Mouse (Mus musculus) erythroblast, embryonic 14.5 days (primary cell): ENCODE results near the gene Kdm7a. TPM values are rescaled to one million over a fixed set of nuclear protein-coding genes. Genes with fewer than 3 reads are reported as not detected.

ENCODE experiments used
- H3K27me3 ChIP-seq: 2 replicates; pipeline ENCODE4 v1.6.1; 2012; ENCODE audit warnings: inconsistent platforms; ENCODE audit not compliant: control insufficient read depth
- H3K36me3 ChIP-seq: 2 replicates; pipeline ENCODE4 v1.6.1; 2012; ENCODE audit warnings: mild to moderate bottlenecking, inconsistent platforms; ENCODE audit not compliant: control insufficient read depth
- H3K4me1 ChIP-seq: 2 replicates; pipeline ENCODE4 v1.6.1; 2012; ENCODE audit warnings: inconsistent platforms; ENCODE audit not compliant: control insufficient read depth
- H3K4me3 ChIP-seq: replicated peaks from 2 replicates; pipeline ENCODE3; 2012; ENCODE audit warnings: moderate library complexity, mild to moderate bottlenecking, inconsistent platforms
- H3K9me3 ChIP-seq: 2 replicates; pipeline ENCODE4 v1.6.1; 2012; ENCODE audit warnings: low read length, inconsistent platforms, mixed read lengths; ENCODE audit not compliant: control insufficient read depth
- GATA1 ChIP-seq: IDR thresholded peaks from 2 replicates; pipeline ENCODE4 v1.6.1; 2012; ENCODE audit warnings: low read length, inconsistent platforms, mixed read lengths
- TAL1 ChIP-seq: IDR thresholded peaks from 3 replicates; pipeline ENCODE4 v1.6.1; 2012; ENCODE audit warnings: low read length, inconsistent platforms, mixed read lengths
- polyA plus RNA-seq: library from polyadenylated mRNA; stranded (reverse); fragments of >175 nt; gene quantifications from 2 replicates; pipeline ENCODE4 v1.2.3, GENCODE M21; 2012

Kdm7a gene
- polyA plus RNA-seq, 1 experiment = 0.79 TPM

DNA sequence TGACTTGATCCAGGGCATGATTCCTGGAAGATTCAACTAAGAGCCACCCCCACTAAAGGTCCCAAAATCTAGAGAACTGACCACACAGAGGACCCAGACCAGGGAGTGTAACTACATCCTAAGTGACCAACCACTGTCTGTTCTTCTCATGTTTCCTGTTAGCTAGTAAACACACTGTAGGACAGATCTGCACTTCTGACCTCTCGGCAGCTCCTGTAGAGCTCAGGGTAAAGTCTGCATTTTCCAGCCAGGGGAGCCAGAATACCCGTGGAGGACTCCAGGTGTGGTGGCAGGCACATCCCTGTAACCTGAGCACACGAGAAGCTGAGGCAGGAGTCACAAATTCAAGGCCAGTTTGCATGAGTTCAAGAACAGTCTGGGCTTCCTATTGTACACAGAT lies 31.3 kb upstream of the Kdm7a start:
- TF ChIP-seq GATA1 (no peak), TAL1 (no peak)
- H3K36me3 ChIP-seq = no peaks in the 10 kb centered on the region
- H3K4me3 ChIP-seq = no peak overlapping the region
- H3K4me1 ChIP-seq = no peaks in the 10 kb centered on the region
- H3K9me3 ChIP-seq = no peaks in the 10 kb centered on the region
- H3K27me3 ChIP-seq = peaks cover 3% of the 10 kb centered on the region; the same call in 1 of the 2 replicates

DNA sequence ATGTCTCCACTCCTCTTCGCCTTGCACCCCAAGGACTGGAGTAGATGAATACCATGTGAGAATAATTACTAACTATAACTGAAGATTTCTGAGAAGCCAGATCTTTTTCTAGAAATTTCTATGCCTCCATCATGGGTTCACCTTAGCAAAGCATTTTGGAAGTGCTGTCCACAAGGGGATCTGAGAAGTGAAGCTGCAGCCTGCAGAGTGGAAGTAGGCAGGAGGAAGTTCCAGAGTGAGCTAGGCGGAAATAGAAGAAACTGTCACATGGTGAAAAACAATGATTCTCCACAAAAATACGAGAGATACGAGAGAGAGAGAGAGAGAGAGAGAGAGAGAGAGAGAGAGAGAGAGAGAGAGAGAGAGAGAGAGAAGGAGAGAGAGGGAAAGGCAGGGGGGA lies 26.0 kb upstream of the Kdm7a start:
- no peaks in the 10 kb centered on the region for H3K4me1 ChIP-seq
- no peak overlapping the region for H3K4me3 ChIP-seq
- H3K9me3 ChIP-seq = no peaks in the 10 kb centered on the region
- TF ChIP-seq GATA1 (no peak), TAL1 (no peak)
- H3K36me3 ChIP-seq = no peaks in the 10 kb centered on the region
- peaks cover 6% of the 10 kb centered on the region for H3K27me3 ChIP-seq

DNA sequence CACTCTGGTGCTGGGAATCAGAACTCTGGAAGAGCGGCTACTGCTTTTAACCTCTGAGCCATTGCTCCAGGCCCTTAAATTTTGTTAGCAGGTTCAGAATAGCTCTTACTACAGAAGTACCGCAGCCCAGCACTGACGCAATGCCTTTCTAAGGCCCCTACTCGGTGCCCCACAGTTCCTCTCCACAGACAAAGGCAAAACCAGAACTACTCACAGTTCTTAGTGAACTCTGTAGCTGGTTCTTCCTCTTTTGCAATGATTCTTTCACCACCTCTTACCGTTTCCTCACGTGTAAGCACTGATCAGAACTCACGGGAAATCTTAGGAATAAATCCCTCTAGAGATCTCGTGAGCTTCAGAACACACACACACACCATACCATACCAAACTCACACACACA lies 24.1 kb upstream of the Kdm7a start:
- H3K9me3 ChIP-seq = no peaks in the 10 kb centered on the region
- peaks cover 12% of the 10 kb centered on the region for H3K27me3 ChIP-seq
- H3K4me3 ChIP-seq = no peak overlapping the region
- no peaks in the 10 kb centered on the region for H3K36me3 ChIP-seq
- TF ChIP-seq GATA1 (no peak), TAL1 (no peak)
- H3K4me1 ChIP-seq = no peaks in the 10 kb centered on the region

DNA sequence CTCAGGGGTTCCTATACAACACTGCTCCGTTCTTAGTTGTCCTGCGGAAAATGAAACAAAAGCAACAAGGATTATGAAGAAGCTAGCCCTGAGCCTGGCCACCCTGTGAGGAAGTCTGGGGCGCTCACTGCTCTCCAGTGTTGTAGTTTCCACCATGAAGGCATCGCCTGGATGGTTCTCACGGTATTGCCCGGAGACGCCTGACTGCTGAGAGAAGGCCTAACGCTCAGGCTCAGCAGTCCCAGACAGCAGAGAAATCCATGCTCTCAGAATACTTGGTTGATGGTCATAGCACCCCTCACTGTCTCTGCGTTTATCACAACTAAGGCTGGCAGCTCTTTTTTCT lies 20.0 kb upstream of the Kdm7a start:
- H3K36me3 ChIP-seq = no peaks in the 10 kb centered on the region
- H3K27me3 ChIP-seq = peaks cover 9% of the 10 kb centered on the region
- peaks cover 11% of the 10 kb centered on the region for H3K4me1 ChIP-seq
- no peak overlapping the region for H3K4me3 ChIP-seq
- no peaks in the 10 kb centered on the region for H3K9me3 ChIP-seq
- TF ChIP-seq GATA1 (no peak), TAL1 (no peak)

DNA sequence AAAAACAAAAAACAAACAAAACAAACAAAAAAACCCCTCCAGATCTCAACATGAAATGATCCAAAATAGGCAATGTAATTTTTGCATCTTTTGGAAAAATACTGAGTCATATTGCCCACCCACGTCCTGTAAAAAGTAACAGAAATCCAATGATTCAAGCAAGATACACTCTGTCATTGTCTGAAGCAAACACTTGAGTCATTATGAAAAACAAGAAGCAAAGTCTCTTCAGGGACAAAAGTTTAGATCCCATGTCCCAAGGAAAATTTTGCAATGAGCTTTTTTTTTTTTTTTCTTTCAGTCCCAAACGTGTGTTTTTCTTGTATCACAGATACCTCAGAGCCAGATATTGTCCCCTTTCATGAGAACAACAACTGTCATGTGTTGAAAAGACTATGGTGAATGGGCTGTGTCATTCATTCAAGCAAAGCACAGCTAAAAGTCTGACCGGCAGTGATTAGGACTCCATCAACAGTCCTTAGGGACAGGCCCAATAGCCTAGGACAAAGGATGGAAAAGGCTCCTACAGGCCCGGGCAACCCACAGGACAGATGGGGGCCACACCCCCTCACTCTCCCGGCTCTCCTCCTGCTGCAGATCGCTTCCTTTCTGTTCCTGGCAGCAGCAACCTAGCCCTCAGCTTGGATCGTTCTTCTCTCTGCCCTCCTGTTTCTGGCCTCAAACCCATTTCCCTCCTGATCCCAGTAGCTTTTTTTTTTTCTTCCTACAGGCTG lies 19.5 kb upstream of the Kdm7a start:
- TF ChIP-seq GATA1 (no peak), TAL1 (no peak)
- H3K27me3 ChIP-seq = peaks cover 9% of the 10 kb centered on the region
- no peaks in the 10 kb centered on the region for H3K36me3 ChIP-seq
- no peaks in the 10 kb centered on the region for H3K9me3 ChIP-seq
- no peak overlapping the region for H3K4me3 ChIP-seq
- peaks cover 11% of the 10 kb centered on the region for H3K4me1 ChIP-seq

DNA sequence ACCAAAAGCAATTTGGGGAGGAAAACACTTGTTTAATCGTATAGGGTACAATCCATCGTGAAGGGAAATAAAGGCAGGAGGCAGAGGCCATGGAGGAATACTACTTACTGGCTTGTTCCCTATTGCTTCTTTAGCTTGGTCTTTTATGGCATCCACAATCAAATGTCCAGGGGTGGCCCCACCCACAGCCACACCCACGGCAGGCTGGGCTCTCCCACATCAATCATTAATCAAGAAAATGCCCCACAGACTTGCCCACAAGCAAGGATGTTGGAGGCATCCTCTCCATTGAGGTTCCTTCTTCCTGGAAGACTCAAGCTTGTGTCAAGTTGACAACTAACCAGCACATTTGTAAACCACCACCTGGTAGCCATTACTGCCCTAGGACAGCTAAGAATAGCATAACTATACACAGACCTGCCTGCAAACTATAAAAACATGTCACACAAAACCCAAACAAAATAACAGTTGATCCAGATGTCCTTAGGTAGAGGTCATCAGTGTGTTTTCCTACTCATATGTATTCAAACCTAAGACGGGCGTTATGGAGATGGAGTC lies 16.8 kb upstream of the Kdm7a start:
- Histone ChIP-seq H3K36me3 (no peaks in the 10 kb centered on the region), H3K27me3 (peaks cover 8% of the 10 kb centered on the region), H3K4me3 (no peak overlapping the region), H3K9me3 (no peaks in the 10 kb centered on the region), H3K4me1 (peaks cover 11% of the 10 kb centered on the region)
- TF ChIP-seq GATA1 (no peak), TAL1 (no peak)

DNA sequence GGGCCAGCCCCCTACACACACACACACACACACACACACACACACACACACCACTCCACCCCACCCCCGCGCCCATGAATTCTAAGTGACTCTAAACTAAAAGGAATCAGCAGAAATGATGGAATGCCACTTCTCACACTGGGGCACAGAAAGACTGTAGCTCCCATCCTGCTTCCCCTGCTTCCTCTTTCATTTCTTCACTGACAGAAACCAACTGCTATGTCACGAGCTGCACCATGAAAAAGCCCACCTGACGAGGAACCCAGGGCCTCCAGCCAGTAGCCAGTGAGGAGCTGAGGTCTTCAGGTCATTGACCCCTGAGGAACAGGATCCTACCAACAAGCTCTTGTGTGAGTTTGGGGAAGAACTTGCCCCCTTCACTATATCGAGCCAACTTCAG lies 15.9 kb upstream of the Kdm7a start:
- Histone ChIP-seq H3K27me3 (peaks cover 7% of the 10 kb centered on the region), H3K36me3 (no peaks in the 10 kb centered on the region), H3K4me3 (no peak overlapping the region), H3K9me3 (peaks cover under 1% of the 10 kb centered on the region), H3K4me1 (peaks cover 11% of the 10 kb centered on the region)
- no peak for TF ChIP-seq TAL1
- TF ChIP-seq GATA1 = no peak

DNA sequence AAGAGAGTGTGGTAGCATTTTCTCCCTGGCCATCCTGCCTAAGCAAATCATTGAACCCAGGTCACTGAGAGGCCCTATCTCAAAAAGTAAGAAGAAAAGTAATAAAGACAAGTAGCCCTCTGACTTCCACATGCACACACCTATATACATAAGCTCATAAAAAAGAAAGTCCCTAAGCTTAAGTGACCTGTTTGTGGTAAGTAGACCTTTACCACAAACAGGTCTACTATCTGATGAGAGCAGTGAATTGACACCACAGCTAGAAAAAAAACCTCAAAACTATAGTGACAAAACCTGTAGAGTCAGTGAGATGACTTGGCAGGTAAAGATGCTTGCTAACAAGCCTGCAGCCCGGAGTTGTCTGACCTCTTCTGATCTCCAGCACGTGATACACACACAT lies 11.4 kb upstream of the Kdm7a start:
- H3K36me3 ChIP-seq = no peaks in the 10 kb centered on the region
- H3K27me3 ChIP-seq = peaks cover 3% of the 10 kb centered on the region

DNA sequence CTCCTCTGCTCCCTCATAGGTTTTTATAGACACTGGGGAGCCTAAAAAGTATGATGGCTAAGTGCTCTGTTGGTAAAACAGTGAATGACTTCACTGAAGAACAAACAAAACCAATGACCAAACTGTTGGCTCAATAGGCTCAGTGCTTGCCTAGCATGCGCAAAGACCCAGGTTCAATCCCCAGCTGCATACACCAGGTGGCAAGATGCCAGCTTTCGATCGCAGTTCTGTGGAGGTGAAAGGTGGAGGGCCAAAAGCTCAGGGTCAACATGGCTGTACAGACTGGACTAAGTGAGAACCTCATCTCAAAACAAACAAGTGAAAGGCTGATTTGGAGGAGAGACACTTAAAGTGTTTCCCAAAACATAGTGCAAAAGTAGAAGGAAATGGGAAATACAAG lies 10.5 kb upstream of the Kdm7a start:
- Histone ChIP-seq H3K9me3 (peaks cover 5% of the 10 kb centered on the region), H3K4me1 (no peaks in the 10 kb centered on the region), H3K27me3 (peaks cover 10% of the 10 kb centered on the region), H3K36me3 (no peaks in the 10 kb centered on the region), H3K4me3 (no peak overlapping the region)
- TF ChIP-seq GATA1 (no peak), TAL1 (no peak)

More for the DNA sequence above, 11.4 kb upstream of the Kdm7a start:
- Histone ChIP-seq H3K9me3 (peaks cover 5% of the 10 kb centered on the region), H3K4me1 (no peaks in the 10 kb centered on the region), H3K4me3 (no peak overlapping the region)
- TF ChIP-seq GATA1 (no peak), TAL1 (no peak)
